Mouse (Mus musculus): ENCODE data around the gene Slc22a20.

Slc22a20 gene

GRCm38 (mm10) chr19:5989585-5989984 is 3.6 kb upstream of the Slc22a20 start:
- DNase-seq (ENCODE audit: low spot score), result no peak

GRCm38 (mm10) chr19:5988815-5989452 is 3.0 kb upstream of the Slc22a20 start:
- DNase-seq (ENCODE audit: low spot score), result peak; percentile 89

GRCm38 (mm10) chr19:5988027-5988814 is 2.3 kb upstream of the Slc22a20 start:
- no peak for DNase-seq (ENCODE audit: low spot score)

GRCm38 (mm10) chr19:5980477-5980876 is 5.5 kb downstream of the Slc22a20 start:
- DNase-seq (ENCODE audit: low spot score), result no peak

- DNase-seq (ENCODE audit: low spot score), result peak; percentile 94
Observed at GRCm38 (mm10) chr19:5977717-5978116, 8.2 kb downstream of the Slc22a20 start.

GRCm38 (mm10) chr19:5975676-5976075 is 10.3 kb downstream of the Slc22a20 start:
- DNase-seq (ENCODE audit: low spot score), result peak; percentile 66

- DNase-seq (ENCODE audit: low spot score), result no peak
Observed at GRCm38 (mm10) chr19:5975112-5975511, 10.8 kb downstream of the Slc22a20 start.

GRCm38 (mm10) chr19:5967664-5968063 is 18.3 kb downstream of the Slc22a20 start:
- DNase-seq (ENCODE audit: low spot score), result no peak

- no peak for DNase-seq (ENCODE audit: low spot score)
Observed at GRCm38 (mm10) chr19:5966786-5967185, 19.2 kb downstream of the Slc22a20 start.

- DNase-seq (ENCODE audit: low spot score), result no peak
Observed at GRCm38 (mm10) chr19:5965910-5966309, 20.0 kb downstream of the Slc22a20 start.

GRCm38 (mm10) chr19:5965280-5965679 is 20.7 kb downstream of the Slc22a20 start:
- DNase-seq (ENCODE audit: low spot score), result peak; percentile 94

- DNase-seq (ENCODE audit: low spot score), result no peak
Observed at GRCm38 (mm10) chr19:5964804-5965203, 21.1 kb downstream of the Slc22a20 start.

GRCm38 (mm10) chr19:5963883-5964562 is 21.9 kb downstream of the Slc22a20 start, which contains the start of gene Pola2:
Gene Pola2, minus strand, starts transcription at chr19:5964202.
- DNase-seq (ENCODE audit: low spot score), result peak; percentile 84

- no peak for DNase-seq (ENCODE audit: low spot score)
Observed at GRCm38 (mm10) chr19:5962651-5963050, 23.3 kb downstream of the Slc22a20 start.

GRCm38 (mm10) chr19:5957371-5957770 is 28.6 kb downstream of the Slc22a20 start:
- DNase-seq (ENCODE audit: low spot score), result no peak

GRCm38 (mm10) chr19:5956685-5957084 is 29.3 kb downstream of the Slc22a20 start:
- DNase-seq (ENCODE audit: low spot score), result peak; percentile 97

GRCm38 (mm10) chr19:5955704-5956670 is 30.0 kb downstream of the Slc22a20 start:
- peak; percentile 92 for DNase-seq (ENCODE audit: low spot score)

GRCm38 (mm10) chr19:5954936-5955335 is 31.0 kb downstream of the Slc22a20 start:
- DNase-seq (ENCODE audit: low spot score), result no peak

GRCm38 (mm10) chr19:5954031-5954710 is 31.8 kb downstream of the Slc22a20 start:
- no peak for DNase-seq (ENCODE audit: low spot score)

GRCm38 (mm10) chr19:5953201-5953770 is 32.7 kb downstream of the Slc22a20 start:
- no peak for DNase-seq (ENCODE audit: low spot score)
